Mouse (Mus musculus) ES-Bruce4 (cell line): Measurements from ENCODE around the gene Synm.

ENCODE experiments used
- CTCF ChIP-seq: IDR thresholded peaks from one replicate; pipeline ENCODE4 v1.8.1; 2011; ENCODE audit warnings: low read depth, low read length
- POLR2A ChIP-seq: IDR thresholded peaks from one replicate; pipeline ENCODE4 v1.8.1; 2011; ENCODE audit warnings: low read length; ENCODE audit not compliant: insufficient read depth

- TF ChIP-seq POLR2A (no peak), CTCF (no peak)
These were observed 11.7 kb downstream of the Synm start for GRCm38 (mm10) chr7:67747731-67748305.
